24 mouse cellular contexts compared by ENCODE assay signal in the genomic region with DNA sequence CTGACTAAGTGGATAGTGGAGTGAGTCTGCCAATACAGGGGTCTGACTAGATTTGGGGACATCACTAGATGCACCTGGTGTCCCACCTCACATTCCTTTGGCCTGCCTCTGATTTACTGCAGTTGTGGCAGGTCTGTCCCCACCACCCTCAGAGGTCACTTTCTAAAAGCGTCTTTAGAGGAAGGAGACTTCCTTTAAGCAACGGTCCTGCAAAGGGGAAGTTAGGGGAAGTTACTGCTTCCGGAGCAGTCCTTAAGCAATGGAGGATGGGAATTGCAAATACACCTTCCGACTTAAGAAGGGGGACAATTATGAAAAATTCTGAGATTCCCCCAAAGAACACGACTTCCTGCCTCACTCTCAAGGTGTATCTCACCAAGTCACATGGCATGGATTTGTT. TPM values are rescaled to one million over a fixed set of nuclear protein-coding genes. Genes with fewer than 3 reads are reported as not detected.
A peak's percentile ranks its signal among the peaks of the same experiment; 100 is the strongest.
DNase-seq lines count a peak whose midpoint lies in the region; ATAC-seq and TF ChIP-seq lines count a peak whose summit lies in the region.
"Had no signal": no experiment of that assay in that cellular context is flagged by ENCODE, and none has a peak within 500 bp of the region (broad histone marks: within the 10 kb centered on the region; RNA-seq: fewer than 3 reads in every experiment).

No protein-coding gene starts in this region.

- no peaks in the 10 kb centered on the region for H3K36me3 ChIP-seq in kidney, adult 2 months (ENCODE audit: control insufficient read depth, insufficient read depth, low read length)
- no peaks in the 10 kb centered on the region for H3K36me3 ChIP-seq in stomach, postnatal 0 days (ENCODE audit: control insufficient read depth, insufficient read depth, low read length)
- H3K36me3 ChIP-seq: forebrain, embryonic 10.5 days; hindbrain, embryonic 15.5 days; limb, embryonic 13.5 days; midbrain, embryonic 15.5 days; neural tube, embryonic 13.5 days had no signal

- no peak for TF ChIP-seq EP300 in stomach, postnatal 0 days (optimal IDR thresholded peaks at IDR 0.05)

- no peak overlapping the region for H3K27ac ChIP-seq in kidney, adult 2 months (ENCODE audit: insufficient read depth, low read depth, low read length)
- no peak overlapping the region for H3K27ac ChIP-seq in stomach, postnatal 0 days (replicated peaks)
- H3K27ac ChIP-seq: forebrain, embryonic 10.5 days; hindbrain, embryonic 15.5 days; limb, embryonic 13.5 days; midbrain, embryonic 15.5 days; neural tube, embryonic 13.5 days had no signal

- WGBS in kidney, adult 2 months, result 59% methylated on average over 5 of the region's 5 CpGs
- WGBS in stomach, postnatal 0 days, result 71% methylated on average over 5 of the region's 5 CpGs

- no peak overlapping the region for H3K4me2 ChIP-seq in stomach, postnatal 0 days (replicated peaks; ENCODE audit: low read depth)
- H3K4me2 ChIP-seq: hindbrain, embryonic 15.5 days; limb, embryonic 13.5 days; midbrain, embryonic 15.5 days; neural tube, embryonic 13.5 days had no signal

- no peak for TF ChIP-seq CTCF in kidney, adult 2 months (conservative IDR thresholded peaks at IDR 0.05; ENCODE audit: insufficient read depth, insufficient read length, low read depth, low read length)
- no peak for TF ChIP-seq CTCF in stomach, postnatal 0 days (IDR thresholded peaks at IDR 0.05; ENCODE audit: low read depth)

- ATAC-seq in megakaryocyte, adult 5-6 weeks (ENCODE audit: poor library complexity, severe bottlenecking), result peak; percentile 95
- no peak for ATAC-seq in stomach, postnatal 0 days (ENCODE audit: low FRiP score, low TSS enrichment)
- ATAC-seq: CD4-positive, CD25-positive, alpha-beta regulatory T cell, adult 4 months; forebrain, embryonic 16.5 days; midbrain, embryonic 15.5 days had no signal

- no peak for TF ChIP-seq POLR2A in kidney, adult 2 months (IDR thresholded peaks at IDR 0.05; ENCODE audit: low read depth, low read length)

- H3K9me3 ChIP-seq in stomach, postnatal 0 days (ENCODE audit: control insufficient read depth, low read length), result no peaks in the 10 kb centered on the region
- H3K9me3 ChIP-seq: forebrain, embryonic 10.5 days; limb, embryonic 13.5 days; midbrain, embryonic 15.5 days had no signal

- no peaks in the 10 kb centered on the region for H3K27me3 ChIP-seq in kidney, adult 2 months (replicated peaks; ENCODE audit: control insufficient read depth, insufficient read depth, low read length)
- H3K27me3 ChIP-seq in stomach, postnatal 0 days (ENCODE audit: control insufficient read depth, insufficient read depth, low read length), result no peaks in the 10 kb centered on the region
- H3K27me3 ChIP-seq: hindbrain, embryonic 15.5 days; limb, embryonic 13.5 days; midbrain, embryonic 15.5 days; neural tube, embryonic 13.5 days had no signal

- H3K4me1 ChIP-seq in kidney, adult 2 months (ENCODE audit: control insufficient read depth, insufficient read depth, low read length), result no peaks in the 10 kb centered on the region
- no peaks in the 10 kb centered on the region for H3K4me1 ChIP-seq in stomach, postnatal 0 days (replicated peaks; ENCODE audit: control insufficient read depth, insufficient read depth)
- H3K4me1 ChIP-seq: limb, embryonic 13.5 days had no signal

- H3K9ac ChIP-seq in stomach, postnatal 0 days (ENCODE audit: low read length), result no peak overlapping the region
- H3K9ac ChIP-seq: hindbrain, embryonic 15.5 days; limb, embryonic 13.5 days; midbrain, embryonic 15.5 days; neural tube, embryonic 13.5 days had no signal

- DNase-seq in kidney, adult 2 months, result peak; percentile 4
- DNase-seq in kidney, adult 11 months, result no peak
- peak; percentile 9 for DNase-seq in lung, postnatal 25 days (ENCODE audit: low spot score)
- no peak for DNase-seq in lung, postnatal 10 days
- DNase-seq in urinary bladder, postnatal 4 days (ENCODE audit: low spot score in 2 of 2), result no peak
- no peak for DNase-seq in layer of hippocampus, postnatal 25 days (ENCODE audit: extremely low spot score in 1 of 2, low spot score in 1 of 2)
- no peak for DNase-seq in stomach, postnatal 0 days (ENCODE audit: low spot score)
- DNase-seq: adrenal gland, postnatal 25 days; cerebellum, adult 11 months; cerebellum, adult 9-11 months; gastrocnemius, postnatal 25 days; heart, postnatal 36 days; kidney, adult 9 months; kidney, postnatal 14 days; right cerebral cortex, postnatal 4 days had no signal

- H3K4me3 ChIP-seq in kidney, adult 2 months (ENCODE audit: insufficient read depth, low read depth, low read length), result no peak overlapping the region
- H3K4me3 ChIP-seq in stomach, postnatal 0 days (ENCODE audit: low read depth, low read length), result no peak overlapping the region
- H3K4me3 ChIP-seq: forebrain, embryonic 10.5 days; hindbrain, embryonic 15.5 days; limb, embryonic 13.5 days; midbrain, embryonic 15.5 days; myocyte; neural tube, embryonic 13.5 days had no signal

RNA-seq across cellular contexts. Expression of gene Kbtbd6, which starts 10.2 kb away (rescaled TPM):
- polyA plus RNA-seq in kidney, adult 2 months (2012; rRNA removed), result 0.14 and 0.15 TPM in 2 replicates
- total RNA-seq in megakaryocyte, adult 5-6 weeks (2015), result 6.6 and 8.3 TPM in 2 replicates
- 7.4 and 8.0 TPM in 2 replicates for total RNA-seq in megakaryocyte, adult 5-6 weeks (2017)
- total RNA-seq in layer of hippocampus, postnatal 25 days (2021), result 1 to 10 TPM in 1 of 2 experiments, under 1 TPM in 1; 0.96 to 1.4 TPM
- polyA plus RNA-seq in stomach, postnatal 0 days (2015; fragmentation: Nextera tagmentation; extraction: Ambion mirVana), result 0.57 and 0.98 TPM in 2 replicates
- total RNA-seq: gastrocnemius, postnatal 25 days had no signal
- polyA plus RNA-seq: CD4-positive, CD25-positive, alpha-beta regulatory T cell, adult 4 months had no signal

RNA-seq across cellular contexts. Expression of gene Kbtbd7, which starts 15.1 kb away (rescaled TPM):
- polyA plus RNA-seq in kidney, adult 2 months (2012; rRNA removed), result 4.5 and 5.0 TPM in 2 replicates
- total RNA-seq in megakaryocyte, adult 5-6 weeks (2015), result 24.5 and 26.7 TPM in 2 replicates
- total RNA-seq in megakaryocyte, adult 5-6 weeks (2017), result 20.5 and 23.0 TPM in 2 replicates
- total RNA-seq in layer of hippocampus, postnatal 25 days (2021), result 10 to 100 TPM; 42.2 to 45.7 TPM
- polyA plus RNA-seq in stomach, postnatal 0 days (2015; fragmentation: Nextera tagmentation; extraction: Ambion mirVana), result 5.1 TPM in 2 replicates

RNA-seq across cellular contexts. Expression of gene Elf1, which starts 39.6 kb away (rescaled TPM):
- polyA plus RNA-seq in kidney, adult 2 months (2012; rRNA removed), result 15.3 and 15.4 TPM in 2 replicates
- total RNA-seq in megakaryocyte, adult 5-6 weeks (2015), result 66.4 and 69.3 TPM in 2 replicates
- total RNA-seq in megakaryocyte, adult 5-6 weeks (2017), result 138 and 142 TPM in 2 replicates
- total RNA-seq in layer of hippocampus, postnatal 25 days (2021), result 1 to 10 TPM; 4.8 to 5.7 TPM
- 18.7 and 19.3 TPM in 2 replicates for polyA plus RNA-seq in stomach, postnatal 0 days (2015; fragmentation: Nextera tagmentation; extraction: Ambion mirVana)

RNA-seq across cellular contexts. Expression of gene Wbp4, which starts 39.9 kb away (rescaled TPM):
- 4.7 and 5.0 TPM in 2 replicates for polyA plus RNA-seq in kidney, adult 2 months (2012; rRNA removed)
- 31.4 and 38.6 TPM in 2 replicates for total RNA-seq in megakaryocyte, adult 5-6 weeks (2015)
- total RNA-seq in megakaryocyte, adult 5-6 weeks (2017), result 72.6 and 75.8 TPM in 2 replicates
- total RNA-seq in layer of hippocampus, postnatal 25 days (2021), result 10 to 100 TPM; 46.6 to 53.0 TPM
- polyA plus RNA-seq in stomach, postnatal 0 days (2015; fragmentation: Nextera tagmentation; extraction: Ambion mirVana), result 28.8 and 31.0 TPM in 2 replicates

RNA-seq across cellular contexts. Expression of gene Mtrf1, which starts 43.9 kb away (rescaled TPM):
- polyA plus RNA-seq in kidney, adult 2 months (2012; rRNA removed), result 3.2 and 4.7 TPM in 2 replicates
- total RNA-seq in megakaryocyte, adult 5-6 weeks (2015), result 4.6 and 6.5 TPM in 2 replicates
- 12.6 and 13.7 TPM in 2 replicates for total RNA-seq in megakaryocyte, adult 5-6 weeks (2017)
- 1 to 10 TPM; 6.3 to 6.4 TPM for total RNA-seq in layer of hippocampus, postnatal 25 days (2021)
- polyA plus RNA-seq in stomach, postnatal 0 days (2015; fragmentation: Nextera tagmentation; extraction: Ambion mirVana), result 6.8 and 7.7 TPM in 2 replicates

Comparison
In these comparisons a context has a peak if more than half of its experiments do, and no peak if none do; other contexts are left out.
1. DNase-seq: peak in kidney, adult 2 months (single experiment) and lung, postnatal 25 days (single experiment); none in kidney, adult 11 months (single experiment), lung, postnatal 10 days (single experiment), urinary bladder, postnatal 4 days (0 of 2), layer of hippocampus, postnatal 25 days (0 of 2) and stomach, postnatal 0 days (single experiment).
2. RNA of gene Elf1, which starts 39.6 kb away (total RNA-seq): 66.4 to 142 TPM in megakaryocyte, adult 5-6 weeks; 4.8 to 5.7 TPM in layer of hippocampus, postnatal 25 days; every median in the first group is over 10 times any median in the second.